Comparison of ENCODE assay signal across 31 mouse cellular contexts in the genomic region with DNA sequence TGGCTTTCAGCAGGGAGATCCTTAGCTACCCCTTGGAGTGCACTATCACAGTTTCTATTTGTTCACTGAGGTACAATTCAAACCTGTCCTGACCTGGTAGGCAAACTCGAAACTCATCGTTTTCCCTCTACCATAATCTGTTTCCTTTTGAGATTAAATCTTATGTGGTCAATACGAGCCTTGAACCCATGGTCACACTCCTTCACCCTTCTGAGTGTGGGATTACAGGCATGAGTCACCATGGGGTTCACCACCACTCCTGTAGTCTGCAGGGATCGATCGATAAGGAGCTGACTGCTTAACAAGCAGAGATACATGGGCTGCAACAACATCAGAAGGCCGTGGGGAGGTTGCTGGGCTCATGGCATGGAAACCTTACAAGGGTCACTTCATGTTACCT.
"Had no signal": no experiment of that assay in that cellular context is flagged by ENCODE, and none has a peak within 500 bp of the region (broad histone marks: within the 10 kb centered on the region; RNA-seq: fewer than 3 reads in every experiment).

No protein-coding gene starts in this region.

- H3K27ac ChIP-seq: left cerebral cortex, adult 2 months; limb, embryonic 10.5 days; limb, embryonic 12.5 days; limb, embryonic 13.5 days; limb, embryonic 15.5 days; liver, embryonic 12.5 days; liver, embryonic 13.5 days; liver, embryonic 14.5 days; liver, embryonic 15.5 days; lung, embryonic 15.5 days; macrophage; midbrain, embryonic 10.5 days; midbrain, embryonic 12.5 days; midbrain, embryonic 13.5 days; midbrain, embryonic 15.5 days had no signal

- H3K4me3 ChIP-seq: left cerebral cortex, adult 2 months; limb, embryonic 10.5 days; limb, embryonic 12.5 days; limb, embryonic 13.5 days; limb, embryonic 15.5 days; liver, embryonic 12.5 days; liver, embryonic 13.5 days; liver, embryonic 15.5 days; lung, embryonic 15.5 days; megakaryocyte, embryonic 14.5 days; midbrain, embryonic 10.5 days; midbrain, embryonic 12.5 days; midbrain, embryonic 13.5 days; midbrain, embryonic 15.5 days; myocyte had no signal

- H3K9ac ChIP-seq: limb, embryonic 12.5 days; limb, embryonic 13.5 days; limb, embryonic 15.5 days; liver, embryonic 12.5 days; liver, embryonic 13.5 days; liver, embryonic 14.5 days; liver, embryonic 15.5 days; liver, postnatal 0 days; lung, embryonic 14.5 days; lung, embryonic 15.5 days; midbrain, embryonic 12.5 days; midbrain, embryonic 13.5 days; midbrain, embryonic 15.5 days had no signal

- DNase-seq: left cerebral cortex, postnatal 4 days; liver; liver, embryonic 13.5 days; liver, postnatal 0 days; lung, adult 18-20 months; lung, adult 2 months; lung, embryonic 14.5 days; lung, postnatal 10 days; lung, postnatal 14 days; lung, postnatal 36 days; lung, postnatal 4 days; midbrain, embryonic 14.5 days had no signal

- H3K27me3 ChIP-seq: limb, embryonic 12.5 days; limb, embryonic 13.5 days; limb, embryonic 15.5 days; liver, embryonic 12.5 days; liver, embryonic 13.5 days; liver, embryonic 15.5 days; lung, embryonic 15.5 days; midbrain, embryonic 12.5 days; midbrain, embryonic 13.5 days; midbrain, embryonic 15.5 days had no signal

- H3K9me3 ChIP-seq: limb, embryonic 10.5 days; limb, embryonic 12.5 days; limb, embryonic 13.5 days; limb, embryonic 15.5 days; liver, embryonic 12.5 days; liver, embryonic 13.5 days; liver, embryonic 15.5 days; lung, embryonic 15.5 days; midbrain, embryonic 10.5 days; midbrain, embryonic 12.5 days; midbrain, embryonic 13.5 days; midbrain, embryonic 15.5 days had no signal

- H3K4me1 ChIP-seq: limb, embryonic 10.5 days; limb, embryonic 13.5 days; liver, embryonic 12.5 days; liver, embryonic 13.5 days; liver, embryonic 15.5 days; lung, embryonic 15.5 days; megakaryocyte, embryonic 14.5 days; midbrain, embryonic 13.5 days had no signal

- H3K36me3 ChIP-seq: limb, embryonic 10.5 days; limb, embryonic 12.5 days; limb, embryonic 13.5 days; limb, embryonic 15.5 days; liver, embryonic 12.5 days; liver, embryonic 13.5 days; liver, embryonic 15.5 days; lung, embryonic 15.5 days; midbrain, embryonic 12.5 days; midbrain, embryonic 15.5 days had no signal

- H3K4me2 ChIP-seq: limb, embryonic 12.5 days; limb, embryonic 13.5 days; limb, embryonic 15.5 days; liver, embryonic 11.5 days; liver, embryonic 12.5 days; liver, embryonic 13.5 days; liver, embryonic 15.5 days; lung, embryonic 14.5 days; lung, embryonic 15.5 days; midbrain, embryonic 11.5 days; midbrain, embryonic 12.5 days; midbrain, embryonic 13.5 days; midbrain, embryonic 15.5 days had no signal

- ATAC-seq: liver, embryonic 12.5 days; liver, postnatal 0 days; lung, postnatal 0 days; midbrain, embryonic 13.5 days; midbrain, embryonic 15.5 days had no signal
